Mouse (Mus musculus): ENCODE measurements around the gene Zfp507.

The Zfp507 gene

DNA sequence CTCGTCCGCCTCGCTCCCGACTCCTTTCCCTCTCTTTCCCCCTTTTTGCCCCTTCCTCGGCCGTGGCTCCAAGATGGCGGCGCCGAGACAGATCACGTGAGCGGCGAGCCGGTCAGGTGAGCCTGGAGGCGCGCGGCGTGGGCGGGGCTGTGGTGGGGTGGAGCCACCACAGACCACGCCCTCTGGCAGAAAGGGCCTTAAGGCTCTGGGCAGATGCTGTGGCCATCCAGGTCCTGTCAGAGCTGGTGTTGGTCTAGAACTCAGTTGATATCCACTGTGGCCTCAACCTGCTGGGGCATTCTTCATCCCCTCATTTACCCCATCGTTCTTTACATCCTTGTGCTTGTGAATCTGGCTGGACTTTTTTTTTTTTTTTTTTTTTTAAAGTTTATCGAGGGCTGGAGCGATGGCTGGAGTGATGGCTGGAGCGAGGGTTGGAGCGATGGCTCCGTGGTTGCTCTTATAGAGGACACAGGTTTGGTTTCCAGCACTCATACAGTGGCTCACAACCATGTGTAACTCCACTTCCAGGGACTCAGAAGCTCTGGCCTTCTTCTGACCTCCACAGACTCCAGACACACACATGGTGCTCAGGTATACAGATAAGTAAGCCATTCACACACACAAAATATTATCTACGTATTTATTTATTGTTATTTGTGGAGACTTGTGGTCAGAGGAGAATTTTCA is at the start of gene Zfp507:
Zfp507 (minus strand) TSS at position 98 of the 690 bp plus-strand sequence.
- DNase-seq (ENCODE audit: low read depth, low spot score): peak; percentile 77

- DNase-seq (ENCODE audit: low read depth, low spot score): peak; percentile 64
Measured at GRCm38 (mm10) chr7:35850426-35850825, 47.6 kb upstream of the Zfp507 start.

DNA sequence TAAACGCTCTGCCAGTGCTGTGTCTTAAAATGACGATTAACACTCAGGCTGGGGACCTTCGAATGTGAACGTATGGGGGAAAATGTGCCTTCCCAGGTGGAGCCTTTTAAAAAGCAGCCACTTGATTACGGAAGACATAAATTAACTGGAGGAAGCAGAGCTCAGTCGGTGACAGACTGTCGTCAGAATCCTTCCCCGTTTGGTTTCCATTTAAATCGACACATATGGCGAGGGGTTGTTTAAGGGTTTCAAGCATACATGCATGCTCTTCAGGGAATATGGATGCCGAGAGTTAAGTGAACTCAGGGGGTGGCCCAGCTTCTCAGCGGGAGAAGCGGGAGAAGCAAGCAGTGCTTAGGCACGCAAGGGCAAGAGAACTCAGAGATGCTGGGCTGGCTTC is 45.7 kb upstream of the Zfp507 start:
- no peak for DNase-seq (ENCODE audit: low read depth, low spot score)

- DNase-seq (ENCODE audit: low read depth, low spot score): no peak
Measured at GRCm38 (mm10) chr7:35840504-35840903, 37.7 kb upstream of the Zfp507 start.

GRCm38 (mm10) chr7:35836851-35837250 is 34.0 kb upstream of the Zfp507 start:
- no peak for DNase-seq (ENCODE audit: low read depth, low spot score)

- DNase-seq (ENCODE audit: low read depth, low spot score): no peak
Measured at GRCm38 (mm10) chr7:35836415-35836814, 33.6 kb upstream of the Zfp507 start.

- no peak for DNase-seq (ENCODE audit: low read depth, low spot score)
Measured at GRCm38 (mm10) chr7:35830119-35830518, 27.3 kb upstream of the Zfp507 start.

DNA sequence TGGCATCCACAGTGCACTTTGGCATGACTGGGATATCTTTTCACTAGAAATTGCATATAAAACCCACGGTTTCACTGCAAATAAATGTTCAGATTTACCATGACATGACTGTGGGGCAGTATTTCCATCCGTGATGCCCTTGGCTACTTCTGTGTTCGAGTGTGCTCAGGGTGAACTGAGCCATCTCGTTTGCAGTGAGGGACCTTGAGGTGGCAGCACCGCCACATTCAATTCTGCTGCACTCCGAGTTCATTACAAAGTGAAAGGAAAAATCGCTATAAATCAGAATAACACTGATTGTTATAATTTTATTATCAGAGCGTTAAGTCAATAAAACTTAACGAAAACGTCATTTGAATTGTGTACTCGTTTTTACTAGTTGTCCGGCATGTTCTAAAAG is 21.1 kb upstream of the Zfp507 start:
- no peak for DNase-seq (ENCODE audit: low read depth, low spot score)

GRCm38 (mm10) chr7:35822320-35822719 is 19.5 kb upstream of the Zfp507 start:
- no peak for DNase-seq (ENCODE audit: low read depth, low spot score)

- peak; percentile 37 for DNase-seq (ENCODE audit: low read depth, low spot score)
Measured at GRCm38 (mm10) chr7:35821357-35821756, 18.6 kb upstream of the Zfp507 start.

- DNase-seq (ENCODE audit: low read depth, low spot score): peak; percentile 43
Measured at GRCm38 (mm10) chr7:35819486-35819885, 16.7 kb upstream of the Zfp507 start.

DNA sequence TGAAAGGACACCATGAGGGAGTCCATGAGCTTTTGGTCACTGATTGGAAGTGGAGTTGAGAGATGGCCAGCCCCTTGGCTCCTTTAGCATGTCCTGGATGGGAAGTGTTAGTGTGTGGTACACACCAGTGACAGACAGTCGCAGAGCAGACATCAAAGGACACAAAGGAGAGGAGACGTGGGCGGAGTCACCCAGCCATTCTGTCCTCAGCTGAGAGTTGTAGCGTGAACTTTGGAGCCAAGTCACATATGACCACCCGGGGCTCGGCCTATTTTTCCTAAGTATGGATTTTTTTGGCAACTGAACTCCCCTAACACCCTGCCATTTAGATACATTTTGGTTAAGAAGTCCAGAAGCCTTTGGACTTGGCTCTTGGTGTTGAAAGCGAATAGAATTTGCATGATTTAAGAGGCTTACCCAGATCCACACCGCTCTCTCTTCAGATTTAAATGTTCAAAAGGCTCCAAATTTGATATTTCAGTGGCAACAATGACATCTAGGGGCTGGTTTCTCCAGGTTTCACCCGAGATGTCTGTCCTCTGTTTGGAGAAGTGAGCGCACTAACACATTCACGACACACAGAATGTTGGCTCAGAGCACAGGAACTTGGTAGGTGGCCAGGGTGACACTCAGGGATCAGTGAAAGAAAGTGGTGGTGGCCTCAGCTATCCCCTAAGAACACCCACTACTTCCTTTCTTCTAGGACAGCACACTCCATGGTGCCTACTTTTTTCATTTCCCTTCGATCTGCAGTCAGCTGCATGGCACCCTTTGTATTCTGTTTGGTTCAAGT is 12.2 kb upstream of the Zfp507 start:
- no peak for DNase-seq (ENCODE audit: low read depth, low spot score)

- DNase-seq (ENCODE audit: low read depth, low spot score): no peak
Measured at GRCm38 (mm10) chr7:35813306-35813705, 10.5 kb upstream of the Zfp507 start.

DNA sequence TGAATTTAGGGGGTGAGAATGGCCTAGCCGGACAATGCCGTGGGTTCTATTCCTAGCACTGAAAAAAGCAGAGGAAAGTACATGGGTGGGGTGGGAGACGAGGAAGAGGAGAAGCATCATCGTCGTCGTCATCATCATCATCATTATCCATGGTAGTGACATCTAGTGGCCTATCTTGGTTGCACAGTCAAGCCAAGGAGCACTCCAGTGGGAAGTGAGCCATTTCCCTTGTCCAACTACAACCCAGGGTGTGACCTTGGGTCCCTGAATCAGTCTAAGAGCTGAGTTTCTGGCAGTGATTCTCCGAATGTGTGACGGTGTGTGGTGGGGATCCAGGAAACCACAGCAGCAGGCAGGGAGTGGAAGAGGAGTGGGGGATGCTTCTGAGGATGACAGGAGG is 7.9 kb upstream of the Zfp507 start:
- DNase-seq (ENCODE audit: low read depth, low spot score): peak; percentile 19

DNA sequence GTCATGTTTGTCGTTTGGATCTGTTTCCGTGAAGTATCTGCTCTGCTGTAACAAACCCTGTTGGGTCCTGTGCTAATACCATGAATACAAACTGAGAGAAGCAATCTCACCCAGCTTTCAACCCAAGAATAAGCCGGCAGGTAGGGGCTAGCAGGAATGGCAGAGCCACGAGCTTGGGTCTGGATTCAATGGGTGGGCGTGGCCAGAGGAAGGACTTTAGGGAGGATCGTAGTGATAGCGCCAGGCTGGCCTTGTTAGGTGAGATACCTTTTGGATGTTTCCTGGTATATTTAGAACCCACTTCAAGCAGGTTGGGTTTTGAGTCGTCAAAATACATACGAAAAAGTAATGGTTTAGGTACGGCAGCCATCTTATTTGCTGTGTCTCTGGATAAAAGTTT is 1.4 kb upstream of the Zfp507 start:
- DNase-seq (ENCODE audit: low read depth, low spot score): no peak

- DNase-seq (ENCODE audit: low read depth, low spot score): peak; percentile 67
Measured at GRCm38 (mm10) chr7:35802201-35802905, 450 bp downstream of the Zfp507 start.

DNA sequence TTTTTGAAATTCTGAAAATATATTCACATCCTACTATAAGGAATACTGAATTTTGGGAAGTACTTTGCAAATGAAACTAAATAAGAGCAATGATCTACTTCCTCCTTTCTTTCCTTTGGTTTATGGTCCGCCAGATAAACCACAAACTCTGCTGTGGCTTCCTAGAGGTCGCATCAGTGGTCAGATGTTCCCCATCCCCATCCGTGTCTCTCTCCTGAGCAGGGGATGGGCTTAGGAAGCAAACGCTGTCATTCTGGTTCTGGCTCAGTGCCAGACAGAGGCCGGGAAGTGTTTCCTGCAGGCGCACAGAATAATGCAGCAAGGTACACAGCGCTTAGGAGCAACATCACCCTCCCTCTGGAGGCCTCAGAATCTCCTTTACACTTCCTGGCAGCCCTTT is 6.7 kb downstream of the Zfp507 start:
- DNase-seq (ENCODE audit: low read depth, low spot score): no peak

DNA sequence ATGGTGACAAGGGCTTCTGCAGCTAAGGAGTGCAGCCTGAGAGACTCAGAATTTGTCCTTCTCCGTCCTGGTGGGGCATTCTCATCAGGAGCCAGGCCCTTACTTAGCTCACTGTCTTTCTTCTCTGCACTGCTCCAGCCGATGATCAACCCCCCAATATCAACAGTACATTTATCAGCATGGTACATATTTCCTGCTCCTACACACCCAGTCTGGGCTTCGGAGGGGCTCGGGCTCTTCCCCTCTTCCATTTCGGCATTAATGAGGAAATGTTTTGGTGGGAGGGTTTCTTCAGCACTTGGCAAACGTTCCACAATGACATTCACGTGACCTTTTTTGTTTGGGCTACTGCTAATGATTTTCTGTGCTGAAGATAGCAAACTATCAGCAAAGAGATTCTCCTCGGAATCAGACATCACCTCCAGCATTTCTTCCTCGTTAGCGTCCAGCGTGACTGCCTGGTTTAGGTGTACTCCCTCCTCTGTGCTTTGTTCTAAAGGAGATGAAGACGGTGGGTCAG is 8.6 kb downstream of the Zfp507 start:
- no peak for DNase-seq (ENCODE audit: low read depth, low spot score)

GRCm38 (mm10) chr7:35792150-35792848 is 10.5 kb downstream of the Zfp507 start:
- DNase-seq (ENCODE audit: low read depth, low spot score): peak; percentile 59

GRCm38 (mm10) chr7:35790926-35791325 is 11.9 kb downstream of the Zfp507 start:
- DNase-seq (ENCODE audit: low read depth, low spot score): no peak

DNA sequence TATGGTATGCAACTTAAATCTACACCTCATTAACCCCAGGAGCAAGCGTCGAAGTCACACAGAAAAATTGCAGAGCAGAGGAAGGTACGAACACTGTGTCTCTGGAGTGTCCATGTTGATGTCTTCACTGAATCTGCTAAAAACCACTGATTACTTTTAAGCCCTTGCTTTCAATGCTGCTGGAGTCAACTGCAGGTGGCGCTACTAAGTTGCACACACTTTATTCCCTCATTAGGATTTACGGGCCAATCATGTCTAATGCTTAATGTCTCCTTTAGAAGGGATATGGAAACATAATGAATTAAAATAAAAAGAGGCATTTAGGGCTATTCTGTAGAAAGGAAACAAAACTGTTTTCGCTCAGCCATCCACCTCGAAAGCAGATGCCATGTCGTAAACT is 12.6 kb downstream of the Zfp507 start:
- DNase-seq (ENCODE audit: low read depth, low spot score): peak; percentile 32

DNA sequence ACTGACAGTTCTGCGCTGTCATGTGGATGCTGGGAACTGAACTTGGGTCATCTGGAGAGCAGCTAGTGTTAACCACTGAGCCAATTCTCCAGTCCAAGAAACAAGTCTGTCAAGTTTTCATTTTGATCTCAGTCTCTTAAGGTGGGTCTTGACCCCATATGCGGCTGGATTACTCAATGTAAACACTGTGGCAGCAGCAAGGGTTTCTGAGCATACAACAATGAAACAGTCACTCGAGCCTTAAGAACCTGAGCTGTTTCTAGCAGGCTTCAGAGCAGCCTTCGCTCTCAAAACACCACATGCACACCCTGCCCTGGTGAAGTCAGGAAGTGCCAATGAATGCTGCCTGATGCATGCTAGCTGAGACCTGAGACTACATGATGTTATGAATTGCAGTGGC is 17.2 kb downstream of the Zfp507 start:
- no peak for DNase-seq (ENCODE audit: low read depth, low spot score)

Data from 3T3-L1 (cell line).